Mouse (Mus musculus) right cerebral cortex, adult 2 months (tissue): ENCODE measurements around the gene Dstyk.

ENCODE experiments used
- DNase-seq, 2 experiments: peaks; one replicate each; pipeline ENCODE4 v3.0.0; 2021 to 2022; ENCODE audit warnings: low spot score in 2 of 2

Gene Dstyk

GRCm38 (mm10) chr1:132417319-132418251 lies at the start of gene Dstyk:
Gene Dstyk, plus strand, starts transcription at chr1:132417555.
- peak; percentile 91 to 93 for DNase-seq

GRCm38 (mm10) chr1:132367692-132368506 lies 49.5 kb upstream of the Dstyk start:
- DNase-seq, result peak; percentile 90 to 91

- DNase-seq, result no peak
These were observed 46.6 kb upstream of the Dstyk start for GRCm38 (mm10) chr1:132370681-132371173.

GRCm38 (mm10) chr1:132371298-132372081 lies 45.9 kb upstream of the Dstyk start:
- no peak for DNase-seq

GRCm38 (mm10) chr1:132372354-132372753 lies 45.0 kb upstream of the Dstyk start:
- DNase-seq, result no peak

GRCm38 (mm10) chr1:132372896-132373534 lies 44.3 kb upstream of the Dstyk start:
- no peak for DNase-seq

GRCm38 (mm10) chr1:132374140-132374872 lies 43.0 kb upstream of the Dstyk start:
- no peak for DNase-seq

- DNase-seq, result no peak
These were observed 42.5 kb upstream of the Dstyk start for GRCm38 (mm10) chr1:132374873-132375244.

- DNase-seq, result no peak
These were observed 42.1 kb upstream of the Dstyk start for GRCm38 (mm10) chr1:132375256-132375655.

GRCm38 (mm10) chr1:132376211-132377054 lies 40.9 kb upstream of the Dstyk start:
- DNase-seq, result no peak

GRCm38 (mm10) chr1:132377055-132377365 lies 40.3 kb upstream of the Dstyk start:
- DNase-seq, result peak in 1 of 2 experiments; percentile 15

- no peak for DNase-seq
These were observed 39.5 kb upstream of the Dstyk start for GRCm38 (mm10) chr1:132377811-132378210.

GRCm38 (mm10) chr1:132380550-132381100 lies 36.7 kb upstream of the Dstyk start:
- DNase-seq, result peak in 1 of 2 experiments; percentile 2

- DNase-seq, result no peak
These were observed 35.4 kb upstream of the Dstyk start for GRCm38 (mm10) chr1:132381929-132382328.

- DNase-seq, result peak; percentile 63 to 67
These were observed 33.3 kb upstream of the Dstyk start for GRCm38 (mm10) chr1:132384001-132384554.

GRCm38 (mm10) chr1:132385266-132385665 lies 32.1 kb upstream of the Dstyk start:
- DNase-seq, result no peak

- DNase-seq, result no peak
These were observed 31.6 kb upstream of the Dstyk start for GRCm38 (mm10) chr1:132385711-132386110.

- DNase-seq, result no peak
These were observed 31.1 kb upstream of the Dstyk start for GRCm38 (mm10) chr1:132386266-132386665.

- DNase-seq, result no peak
These were observed 29.4 kb upstream of the Dstyk start for GRCm38 (mm10) chr1:132387943-132388342.
